Mouse (Mus musculus) erythroblast, embryonic 14.5 days (primary cell): ENCODE data around the gene Moap1.

Experiments
- GATA1 ChIP-seq: IDR thresholded peaks from 2 replicates; pipeline ENCODE4 v1.6.1; 2012; ENCODE audit warnings: low read length, inconsistent platforms, mixed read lengths
- TAL1 ChIP-seq: IDR thresholded peaks from 3 replicates; pipeline ENCODE4 v1.6.1; 2012; ENCODE audit warnings: low read length, inconsistent platforms, mixed read lengths

- TF ChIP-seq GATA1, result no peak
- no peak for TF ChIP-seq TAL1
Observed at GRCm38 (mm10) chr12:102761668-102762067, 18.2 kb upstream of the Moap1 start.
